Mouse (Mus musculus): Measurements from ENCODE around the gene Lgmn. TPM values are rescaled to one million over a fixed set of nuclear protein-coding genes. Genes with fewer than 3 reads are reported as not detected.

Gene Lgmn
- polyA plus RNA-seq, 1 experiment, result 104 TPM

GRCm38 (mm10) chr12:102436939-102437526 lies 2.6 kb downstream of the Lgmn start:
- no peak for DNase-seq (ENCODE audit: low read depth, low spot score)

GRCm38 (mm10) chr12:102434107-102434506 lies 5.5 kb downstream of the Lgmn start:
- 73% methylated on average over 4 of the region's 4 CpGs for WGBS
- no peak for DNase-seq (ENCODE audit: low read depth, low spot score)

More at GRCm38 (mm10) chr12:102436939-102437526, 2.6 kb downstream of the Lgmn start:
- WGBS, result 55% methylated on average over 10 of the region's 10 CpGs

DNA sequence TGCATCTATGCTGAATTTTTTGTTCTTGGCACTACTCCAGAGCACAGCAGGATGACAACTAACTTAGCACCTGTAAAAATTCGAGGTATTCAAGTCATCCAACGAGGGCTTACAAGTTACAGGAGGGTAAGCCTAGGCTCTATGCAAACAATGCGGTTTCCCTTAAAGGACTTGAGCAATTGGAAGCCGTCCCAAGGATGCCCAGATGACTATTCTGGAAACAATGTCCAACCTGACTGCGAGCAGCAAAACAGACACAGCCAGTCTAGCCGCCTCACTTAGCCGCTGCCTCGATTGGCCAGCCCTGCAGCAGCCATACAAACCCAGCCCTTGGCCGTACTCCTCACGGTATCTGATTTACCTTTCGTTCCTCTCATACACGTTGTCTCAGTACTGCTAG lies 7.4 kb downstream of the Lgmn start:
- WGBS, result 73% methylated on average over 12 of the region's 12 CpGs
- DNase-seq (ENCODE audit: low read depth, low spot score), result no peak

- 81% methylated on average over 4 of the region's 4 CpGs for WGBS
- DNase-seq (ENCODE audit: low read depth, low spot score), result no peak
Observed at GRCm38 (mm10) chr12:102430228-102430627, 9.4 kb downstream of the Lgmn start.

- WGBS, result 85% methylated on average over 5 of the region's 5 CpGs
- no peak for DNase-seq (ENCODE audit: low read depth, low spot score)
Observed at GRCm38 (mm10) chr12:102429656-102430055, 10.0 kb downstream of the Lgmn start.

DNA sequence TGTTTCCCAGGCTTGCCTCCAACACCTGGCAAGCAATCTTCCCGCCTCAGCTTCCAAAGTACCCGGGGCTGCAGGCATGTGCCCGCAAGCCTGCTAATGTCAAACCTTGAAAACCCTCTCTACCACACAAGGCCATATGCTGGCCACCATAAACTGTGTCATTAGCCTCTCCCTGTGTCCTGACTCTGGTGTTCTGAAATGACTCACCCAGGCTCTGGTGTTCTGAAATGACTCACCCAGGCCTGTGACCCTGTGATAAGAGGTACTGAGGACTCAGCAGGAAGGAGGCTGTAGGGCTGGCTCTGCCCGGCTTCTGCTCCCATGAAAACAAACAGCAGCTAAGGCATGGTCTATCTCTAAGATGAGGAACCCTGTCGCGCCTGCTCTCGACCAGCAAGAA lies 13.3 kb downstream of the Lgmn start:
- no peak for DNase-seq (ENCODE audit: low read depth, low spot score)
- 77% methylated on average over 7 of the region's 7 CpGs for WGBS

GRCm38 (mm10) chr12:102425048-102425578 lies 14.5 kb downstream of the Lgmn start:
- WGBS, result 61% methylated on average over 4 of the region's 4 CpGs
- DNase-seq (ENCODE audit: low read depth, low spot score), result no peak

- DNase-seq (ENCODE audit: low read depth, low spot score), result no peak
- WGBS, result 34% methylated on average over 2 of the region's 2 CpGs
Observed at GRCm38 (mm10) chr12:102424456-102424855, 15.2 kb downstream of the Lgmn start.

DNA sequence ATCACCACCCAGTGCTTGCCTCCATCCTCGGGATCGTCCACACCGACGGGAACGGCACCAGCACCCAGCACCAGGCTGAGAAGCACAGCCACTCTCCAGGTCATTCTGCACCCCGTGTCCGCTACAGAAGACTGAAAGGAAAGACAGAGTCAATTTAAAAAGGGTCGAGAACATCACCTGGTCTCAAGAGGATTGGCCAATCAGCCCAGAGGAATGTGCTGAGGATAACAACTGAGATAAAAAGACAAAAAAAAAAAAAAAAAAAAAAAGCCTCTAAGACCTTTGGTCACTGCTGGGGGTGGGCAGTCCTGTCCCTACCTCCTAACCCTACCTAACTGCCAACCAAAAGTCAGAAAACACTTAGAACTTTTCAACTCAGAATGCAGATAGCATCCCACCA lies 16.0 kb downstream of the Lgmn start:
- 95% methylated on average over 8 of the region's 8 CpGs for WGBS
- no peak for DNase-seq (ENCODE audit: low read depth, low spot score)

DNA sequence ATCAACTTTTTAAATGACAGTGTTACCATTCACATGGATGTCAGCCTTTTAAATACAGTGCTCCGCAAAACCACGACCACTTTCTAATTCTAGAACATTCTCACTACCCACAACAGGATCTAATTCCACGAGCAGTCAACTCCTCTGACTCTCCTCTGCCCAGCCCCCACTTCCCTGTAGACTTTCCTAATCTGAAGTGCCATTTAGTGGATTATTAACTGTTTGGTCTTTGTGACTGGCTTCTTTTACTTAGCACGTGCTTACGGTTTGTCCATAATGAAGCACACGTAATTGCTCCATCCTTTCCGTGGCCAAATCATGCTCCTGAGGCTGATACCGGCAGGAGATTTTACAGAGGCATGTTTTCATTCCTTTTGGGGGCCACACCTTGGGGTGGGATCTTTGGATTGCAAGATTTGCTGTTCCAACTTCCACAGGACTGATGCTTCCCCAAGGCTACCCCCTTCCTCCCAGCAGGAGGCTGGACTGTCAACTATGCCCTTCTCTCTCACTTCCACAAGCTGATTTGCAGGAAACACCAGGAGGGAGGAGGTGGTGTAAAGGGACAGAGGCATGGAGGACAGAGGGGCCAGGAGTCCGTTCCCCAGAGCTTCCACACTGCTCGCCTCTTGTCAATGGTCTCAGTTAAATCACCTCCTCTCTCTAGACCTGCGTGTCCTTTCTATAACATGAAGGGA lies 16.8 kb downstream of the Lgmn start:
- no peak for DNase-seq (ENCODE audit: low read depth, low spot score)
- WGBS, result 80% methylated on average over 11 of the region's 11 CpGs

DNA sequence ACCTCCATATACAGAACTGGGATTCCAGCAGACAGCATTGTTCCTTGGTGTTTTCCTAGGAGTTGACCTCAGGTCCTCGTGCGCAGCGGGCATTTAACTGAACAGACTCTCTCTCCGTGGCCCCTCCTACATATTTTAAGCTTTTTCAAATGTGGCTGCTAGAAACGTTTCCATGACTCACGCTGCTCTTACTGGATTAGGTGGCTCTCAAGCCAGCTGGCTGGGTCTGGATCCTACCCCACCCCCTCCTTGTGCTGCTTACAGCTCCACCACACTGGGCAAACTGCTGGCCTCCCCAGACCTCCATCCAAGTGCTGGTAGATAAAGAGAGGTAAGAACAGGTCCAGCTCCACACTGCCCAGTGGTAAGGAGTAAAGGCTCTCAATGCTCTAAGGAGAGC lies 17.5 kb downstream of the Lgmn start:
- no peak for DNase-seq (ENCODE audit: low read depth, low spot score)
- 65% methylated on average over 6 of the region's 6 CpGs for WGBS

GRCm38 (mm10) chr12:102420168-102420890 lies 19.3 kb downstream of the Lgmn start:
- WGBS, result 59% methylated on average over 10 of the region's 10 CpGs
- no peak for DNase-seq (ENCODE audit: low read depth, low spot score)

DNA sequence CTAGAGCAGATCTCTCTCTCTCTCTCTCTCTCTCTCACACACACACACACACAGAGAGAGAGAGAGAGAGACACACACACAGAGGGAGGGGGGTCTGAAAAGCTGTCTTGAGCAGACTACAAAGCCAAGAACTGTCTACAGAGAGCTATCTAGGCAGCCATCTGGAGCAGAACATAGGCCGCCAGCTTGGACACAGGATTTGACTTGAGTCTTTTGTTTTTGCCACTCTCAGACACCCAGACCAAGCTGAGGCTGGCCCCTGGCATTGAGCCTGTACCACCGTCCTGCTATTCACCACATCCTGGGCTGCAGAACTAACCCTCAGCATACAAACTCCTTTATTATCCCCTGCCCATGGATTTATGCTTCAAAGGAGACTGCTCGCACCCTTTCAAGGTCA lies 20.1 kb downstream of the Lgmn start:
- 63% methylated on average over 3 of the region's 3 CpGs for WGBS
- no peak for DNase-seq (ENCODE audit: low read depth, low spot score)

- DNase-seq (ENCODE audit: low read depth, low spot score), result no peak
- WGBS, result 71% methylated on average over 6 of the region's 6 CpGs
Observed at GRCm38 (mm10) chr12:102417701-102418100, 21.9 kb downstream of the Lgmn start.

- 74% methylated on average over 7 of the region's 7 CpGs for WGBS
Observed at GRCm38 (mm10) chr12:102416955-102417510, 22.6 kb downstream of the Lgmn start.

GRCm38 (mm10) chr12:102416391-102416837 lies 23.2 kb downstream of the Lgmn start:
- WGBS, result 46% methylated on average over 7 of the region's 7 CpGs

More at GRCm38 (mm10) chr12:102416955-102417510, 22.6 kb downstream of the Lgmn start:
- DNase-seq (ENCODE audit: low read depth, low spot score), result no peak

DNA sequence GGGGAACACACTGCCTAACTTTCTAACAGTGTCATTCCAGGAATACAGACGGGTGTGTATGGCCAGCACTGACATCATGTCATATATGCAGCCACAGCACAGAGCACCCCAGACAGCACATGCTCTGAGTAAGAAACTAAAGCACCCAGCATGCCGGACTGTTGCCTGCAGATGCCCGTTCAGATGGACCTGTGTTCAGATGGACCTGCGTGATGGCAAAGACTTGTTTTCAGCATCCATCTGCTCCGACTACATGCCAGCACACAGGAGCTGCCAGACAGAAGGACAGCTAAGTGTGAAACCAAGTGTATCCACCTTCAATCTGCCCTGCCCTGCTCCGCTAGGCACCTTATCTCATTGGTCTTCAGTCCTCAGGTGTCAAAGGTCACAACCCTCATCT lies 24.9 kb downstream of the Lgmn start:
- DNase-seq (ENCODE audit: low read depth, low spot score), result no peak

More at GRCm38 (mm10) chr12:102416391-102416837, 23.2 kb downstream of the Lgmn start:
- no peak for DNase-seq (ENCODE audit: low read depth, low spot score)

GRCm38 (mm10) chr12:102413171-102413570 lies 26.4 kb downstream of the Lgmn start:
- WGBS, result 93% methylated on average over 13 of the region's 13 CpGs
- DNase-seq (ENCODE audit: low read depth, low spot score), result no peak

More for the DNA sequence above, 24.9 kb downstream of the Lgmn start:
- 87% methylated on average over 6 of the region's 6 CpGs for WGBS

DNA sequence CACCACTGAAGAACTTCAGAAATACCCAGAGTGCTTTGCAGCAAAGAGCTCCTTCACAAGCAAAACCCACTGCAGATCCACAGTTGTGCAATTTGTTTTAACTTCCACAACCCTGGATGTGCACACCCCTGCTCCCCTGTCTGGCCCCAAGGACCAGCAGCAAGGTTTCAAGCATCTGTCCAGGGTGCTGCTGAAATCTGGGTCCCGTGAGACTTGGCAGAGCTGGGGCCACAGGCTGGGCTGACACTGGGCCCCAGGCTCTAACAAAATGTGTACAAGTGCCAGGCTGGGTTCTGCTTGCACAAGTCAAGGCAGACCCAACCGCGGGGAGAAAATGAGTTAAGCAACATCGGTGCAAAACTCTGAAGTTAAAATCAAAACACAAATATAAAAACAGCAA lies 41.0 kb downstream of the Lgmn start:
- no peak for DNase-seq (ENCODE audit: low read depth, low spot score)

More for the DNA sequence above, 41.0 kb downstream of the Lgmn start:
- WGBS, result 84% methylated on average over 4 of the region's 4 CpGs
